Mouse (Mus musculus): ENCODE measurements around the gene Trp53tg5. TPM values are rescaled to one million over a fixed set of nuclear protein-coding genes. Genes with fewer than 3 reads are reported as not detected.

The Trp53tg5 gene
- total and polyA plus RNA-seq, 3 experiments: not detected

GRCm38 (mm10) chr2:164422675-164423393, 50.7 kb downstream of the Trp53tg5 start:
- peaks cover 19 to 49% of the 10 kb centered on the region in 2 experiments for H3K4me1 ChIP-seq (ENCODE audit: control insufficient read depth in 1 of 2, insufficient read depth in 2 of 2)
- H3K9ac ChIP-seq (ENCODE audit: insufficient read depth, low read depth): no peak overlapping the region
- H3K27ac ChIP-seq (ENCODE audit: insufficient read depth, low read depth): peak overlapping the region; percentile 89
- no peaks in the 10 kb centered on the region for H3K79me2 ChIP-seq (replicated peaks; ENCODE audit: control insufficient read depth, extremely low read depth, insufficient read depth, poor library complexity, severe bottlenecking)
- dilution Hi-C loops (cut with MboI; ENCODE audit: extremely low pct_ligation_motif_present, extremely low pct_unique_long_range_greater_than_20kb, low sequenced_read_pairs) (no loop called here), in situ Hi-C loops (cut with MboI; ENCODE audit: low pct_ligation_motif_present, low pct_unique_long_range_greater_than_20kb, low sequenced_read_pairs) (loop anchor here (5.0 to 25.0 kb wide), 2 partner anchors 34 to 314 kb away; partner anchors contain the start of genes Dnttip1, Sys1 and Wfdc3)
- TF ChIP-seq JUN (IDR thresholded peaks at IDR 0.05; ENCODE audit: insufficient read depth, low read depth, low read length): no peak
- TF ChIP-seq ETS1 (conservative IDR thresholded peaks at IDR 0.05; ENCODE audit: low read depth, low read length): peak; percentile 80
- TF ChIP-seq MXI1 (IDR thresholded peaks at IDR 0.05; ENCODE audit: low read depth, low read length): peak; percentile 41; the same call in 1 of the 2 replicates
- peak; percentile 73; the same call in 1 of the 2 replicates for TF ChIP-seq MAZ (IDR thresholded peaks at IDR 0.05; ENCODE audit: low read depth, low read length)
- TF ChIP-seq POLR2AphosphoS2 (IDR thresholded peaks at IDR 0.05; ENCODE audit: low read depth, low read length): no peak
- TF ChIP-seq MYC (IDR thresholded peaks at IDR 0.05; ENCODE audit: low read depth, low read length): peak; percentile 60; the same call in 1 of the 2 replicates
- TF ChIP-seq USF2 (conservative IDR thresholded peaks at IDR 0.05; ENCODE audit: low read depth, low read length): no peak; the same call in 1 of the 2 replicates
- peak; percentile 86 for TF ChIP-seq BHLHE40 (IDR thresholded peaks at IDR 0.05; ENCODE audit: low read depth, low read length)
- 0 out of 2 replicates have a peak, but pooled peaks have one; percentile 34 for TF ChIP-seq TBP (conservative IDR thresholded peaks at IDR 0.05; ENCODE audit: low read depth, low read length)
- TF ChIP-seq MAFK (IDR thresholded peaks at IDR 0.05; ENCODE audit: insufficient replicate concordance, low read length): 0 out of 2 replicates have a peak, but pooled peaks have one; percentile 26
- TF ChIP-seq KAT2A (IDR thresholded peaks at IDR 0.05; ENCODE audit: insufficient replicate concordance, low read length): 0 out of 2 replicates have a peak, but pooled peaks have one; percentile 70
- TF ChIP-seq MEF2A (IDR thresholded peaks at IDR 0.05; ENCODE audit: borderline replicate concordance, low read depth, low read length): peak; percentile 36; the same call in 1 of the 2 replicates
- TF ChIP-seq NRF1 (IDR thresholded peaks at IDR 0.05; ENCODE audit: low read depth, low read length): no peak
- peak; percentile 61; the same call in 1 of the 2 replicates for TF ChIP-seq ELF1 (IDR thresholded peaks at IDR 0.05; ENCODE audit: low read depth, low read length)
- peak; percentile 66 for TF ChIP-seq CHD2 (IDR thresholded peaks at IDR 0.05; ENCODE audit: low read length)
- peak; percentile 71 for TF ChIP-seq IRF4 (IDR thresholded peaks at IDR 0.05; ENCODE audit: low read depth, low read length)
- no peak for TF ChIP-seq ZKSCAN1 (IDR thresholded peaks at IDR 0.05; ENCODE audit: borderline replicate concordance, low read depth, low read length)
- TF ChIP-seq HCFC1 (IDR thresholded peaks at IDR 0.05; ENCODE audit: low read depth, low read length): 0 out of 2 replicates have a peak, but pooled peaks have one; percentile 16
- peak; percentile 4; the same call in 1 of the 2 replicates for TF ChIP-seq SMC3 (IDR thresholded peaks at IDR 0.05; ENCODE audit: low read depth, low read length)
- TF ChIP-seq TCF12 (IDR thresholded peaks at IDR 0.05; ENCODE audit: low read depth, low read length): peak; percentile 86
- TF ChIP-seq EP300 (IDR thresholded peaks at IDR 0.05; ENCODE audit: low read length): peak; percentile 82
- 0 out of 2 replicates have a peak, but pooled peaks have one; percentile 24 for TF ChIP-seq POLR2A (IDR thresholded peaks at IDR 0.05; ENCODE audit: low read depth, low read length)
- no peaks in the 10 kb centered on the region for H3K27me3 ChIP-seq (replicated peaks)
- peaks cover 29 to 41% of the 10 kb centered on the region in 2 experiments for H3K36me3 ChIP-seq (replicated peaks in 1 of 2; ENCODE audit: control insufficient read depth in 1 of 2, insufficient read depth in 1 of 2, low read length in 1 of 2)
- peak; percentile 91 for DNase-seq (ENCODE audit: extremely low read depth)
- H3K4me2 ChIP-seq (ENCODE audit: insufficient read depth, low read depth, poor library complexity, severe bottlenecking): peak overlapping the region; percentile 34; the same call in 1 of the 2 replicates
- peaks cover 5% of the 10 kb centered on the region for H3K9me3 ChIP-seq (replicated peaks; ENCODE audit: low read length)
- no peak overlapping the region for H3K4me3 ChIP-seq (replicated peaks in 1 of 3; ENCODE audit: low read depth in 2 of 3, low read length in 2 of 3, poor library complexity in 1 of 3)

All from CH12.LX (cell line).